Mouse (Mus musculus) embryonic facial prominence, embryonic 10.5 days (tissue): ENCODE data around the gene Maco1. TPM values are rescaled to one million over a fixed set of nuclear protein-coding genes. Genes with fewer than 3 reads are reported as not detected.

Source experiments
- DNase-seq: peaks from one replicate; pipeline ENCODE4 v3.0.0-alpha.2; 2017; ENCODE audit warnings: low spot score
- H3K27ac ChIP-seq: fragments of 300-500 bp; sonication (generic); replicated peaks from 2 replicates; pipeline ENCODE4 v1.5.1; 2016; ENCODE audit warnings: mild to moderate bottlenecking
- H3K27me3 ChIP-seq: fragments of 300-500 bp; sonication (generic); replicated peaks from 2 replicates; pipeline ENCODE4 v1.6.1; 2016; ENCODE audit warnings: low read depth, mild to moderate bottlenecking; ENCODE audit not compliant: poor library complexity, severe bottlenecking
- H3K36me3 ChIP-seq: fragments of 300-500 bp; sonication (generic); replicated peaks from 2 replicates; pipeline ENCODE4 v1.6.1; 2016; ENCODE audit warnings: mild to moderate bottlenecking, moderate library complexity
- H3K4me1 ChIP-seq: fragments of 300-500 bp; sonication (generic); 2 replicates; pipeline ENCODE4 v1.6.1; 2016
- H3K4me3 ChIP-seq: fragments of 300-500 bp; sonication (generic); 2 replicates; pipeline ENCODE4 v1.5.1; 2016; ENCODE audit warnings: mild to moderate bottlenecking, moderate library complexity
- H3K9me3 ChIP-seq: fragments of 300-500 bp; sonication (generic); 2 replicates; pipeline ENCODE4 v1.6.1; 2016; ENCODE audit warnings: mild to moderate bottlenecking
- WGBS: fragments of 180-500 bp; shearing (Covaris S2); methylation state at CpG from one replicate; pipeline ENCODE4 v1.1.7; 2016; 5-methylcytosine and 5-hydroxymethylcytosine counted together
- polyA plus RNA-seq: library from polyadenylated mRNA; unstranded; fragments of >200 nt; fragmentation: Nextera tagmentation; extraction: Ambion mirVana; gene quantifications from 2 replicates; pipeline ENCODE4 v1.2.1, GENCODE M21; 2016

Gene Maco1
- polyA plus RNA-seq, 1 experiment from 2014 or later = 42.5 TPM

- no peak overlapping the region for H3K27ac ChIP-seq
Measured at GRCm38 (mm10) chr4:134764333-134764732, 88.8 kb downstream of the Maco1 start.

DNA sequence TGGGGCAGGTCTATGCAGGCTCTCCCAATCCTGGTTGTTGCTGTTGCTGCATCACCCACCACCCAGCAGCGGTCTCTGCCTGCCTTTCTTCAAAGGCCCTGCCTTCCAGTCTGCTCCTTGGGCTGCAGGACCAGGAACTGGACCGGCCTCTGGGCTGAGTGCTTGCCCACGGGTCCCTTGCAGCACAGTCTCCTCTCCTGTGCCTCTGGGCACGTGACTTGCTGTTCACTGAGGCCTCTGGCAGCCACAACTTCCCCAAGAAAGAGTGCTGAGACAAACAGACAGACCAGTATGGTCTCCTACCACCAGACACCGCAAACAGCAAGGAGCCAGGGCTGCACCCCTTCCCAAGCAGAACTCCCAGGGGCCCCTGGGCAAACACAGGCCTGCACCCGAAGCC lies 90.8 kb downstream of the Maco1 start:
- H3K9me3 ChIP-seq = no peaks in the 10 kb centered on the region
- no peak overlapping the region for H3K4me3 ChIP-seq
- peaks cover 26% of the 10 kb centered on the region for H3K27me3 ChIP-seq
- WGBS = 80% methylated on average over 6 of the region's 6 CpGs
- DNase-seq = no peak
- no peaks in the 10 kb centered on the region for H3K36me3 ChIP-seq
- peaks cover 81% of the 10 kb centered on the region for H3K4me1 ChIP-seq
- peak overlapping the region; percentile 45; the same call in 1 of the 2 replicates for H3K27ac ChIP-seq

More at GRCm38 (mm10) chr4:134764333-134764732, 88.8 kb downstream of the Maco1 start:
- peaks cover 42% of the 10 kb centered on the region for H3K27me3 ChIP-seq
- DNase-seq = no peak
- 67% methylated on average over 3 of the region's 3 CpGs for WGBS
- no peaks in the 10 kb centered on the region for H3K9me3 ChIP-seq
- no peaks in the 10 kb centered on the region for H3K36me3 ChIP-seq
- H3K4me1 ChIP-seq = peaks cover 87% of the 10 kb centered on the region
- no peak overlapping the region for H3K4me3 ChIP-seq

GRCm38 (mm10) chr4:134760793-134761201 lies 92.3 kb downstream of the Maco1 start:
- H3K4me1 ChIP-seq = peaks cover 81% of the 10 kb centered on the region
- 48% methylated on average over 9 of the region's 9 CpGs for WGBS
- no peaks in the 10 kb centered on the region for H3K9me3 ChIP-seq
- no peaks in the 10 kb centered on the region for H3K36me3 ChIP-seq
- H3K27ac ChIP-seq = no peak overlapping the region
- no peak overlapping the region for H3K4me3 ChIP-seq
- DNase-seq = no peak
- H3K27me3 ChIP-seq = peaks cover 11% of the 10 kb centered on the region

- Histone ChIP-seq H3K9me3 (no peaks in the 10 kb centered on the region), H3K27me3 (0 out of 2 replicates have a peak, but pooled peaks cover 6% of the 10 kb centered on the region), H3K27ac (peak overlapping the region; percentile 40), H3K36me3 (no peaks in the 10 kb centered on the region), H3K4me1 (peaks cover 81% of the 10 kb centered on the region), H3K4me3 (no peak overlapping the region)
- WGBS = 78% methylated on average over 6 of the region's 6 CpGs
- no peak for DNase-seq
Measured at GRCm38 (mm10) chr4:134760281-134760680, 92.9 kb downstream of the Maco1 start.

DNA sequence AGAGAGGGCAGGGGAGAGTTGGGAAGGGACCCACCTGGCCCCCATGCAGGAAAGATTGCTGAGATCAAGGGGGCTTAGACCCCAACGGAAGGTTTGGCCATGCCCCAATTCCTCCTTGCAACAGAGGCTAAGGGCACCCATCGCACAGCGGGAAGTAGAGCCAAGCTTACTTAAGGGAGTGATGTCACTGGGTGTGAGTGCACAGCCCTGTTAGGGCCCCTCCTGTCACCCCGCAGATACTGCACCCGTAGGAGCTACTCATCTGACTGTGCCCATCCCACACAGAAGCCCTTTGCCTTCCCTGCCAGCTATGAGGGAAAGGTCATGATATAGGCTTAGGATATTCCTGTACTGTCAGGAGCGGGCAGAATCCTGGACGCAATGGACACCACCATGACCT lies 93.6 kb downstream of the Maco1 start:
- DNase-seq = no peak
- no peak overlapping the region for H3K4me3 ChIP-seq
- 0 out of 2 replicates have a peak, but pooled peaks cover 2% of the 10 kb centered on the region for H3K27me3 ChIP-seq
- peak overlapping the region; percentile 40; the same call in 1 of the 2 replicates for H3K27ac ChIP-seq
- H3K4me1 ChIP-seq = peaks cover 81% of the 10 kb centered on the region
- whole genome bisulfite sequencing = 91% methylated on average over 7 of the region's 7 CpGs
- no peaks in the 10 kb centered on the region for H3K36me3 ChIP-seq
- H3K9me3 ChIP-seq = no peaks in the 10 kb centered on the region

- Histone ChIP-seq H3K4me3 (no peak overlapping the region), H3K9me3 (no peaks in the 10 kb centered on the region), H3K36me3 (no peaks in the 10 kb centered on the region), H3K27ac (no peak overlapping the region; the same call in 1 of the 2 replicates), H3K27me3 (no peaks in the 10 kb centered on the region), H3K4me1 (peaks cover 81% of the 10 kb centered on the region)
- WGBS = 93% methylated on average over 14 of the region's 14 CpGs
- DNase-seq = no peak
Measured at GRCm38 (mm10) chr4:134758922-134759321, 94.2 kb downstream of the Maco1 start.

- Histone ChIP-seq H3K4me3 (no peak overlapping the region), H3K27ac (no peak overlapping the region; the same call in 1 of the 2 replicates), H3K4me1 (peaks cover 83% of the 10 kb centered on the region), H3K27me3 (no peaks in the 10 kb centered on the region), H3K9me3 (no peaks in the 10 kb centered on the region), H3K36me3 (no peaks in the 10 kb centered on the region)
- no peak for DNase-seq
- WGBS = 87% methylated on average over 4 of the region's 4 CpGs
Measured at GRCm38 (mm10) chr4:134758367-134758766, 94.8 kb downstream of the Maco1 start.

- 76% methylated on average over 7 of the region's 7 CpGs for WGBS
- H3K4me1 ChIP-seq = peaks cover 88% of the 10 kb centered on the region
Measured at GRCm38 (mm10) chr4:134756953-134757352, 96.2 kb downstream of the Maco1 start.

GRCm38 (mm10) chr4:134754941-134755340 lies 98.2 kb downstream of the Maco1 start:
- peak overlapping the region; percentile 62; the same call in 1 of the 2 replicates for H3K27ac ChIP-seq
- H3K4me3 ChIP-seq = no peak overlapping the region
- 82% methylated on average over 13 of the region's 13 CpGs for WGBS
- H3K4me1 ChIP-seq = peaks cover 93% of the 10 kb centered on the region
- H3K27me3 ChIP-seq = no peaks in the 10 kb centered on the region
- 0 out of 2 replicates have a peak, but pooled peaks cover 7% of the 10 kb centered on the region for H3K36me3 ChIP-seq
- no peaks in the 10 kb centered on the region for H3K9me3 ChIP-seq
- DNase-seq = no peak

More at GRCm38 (mm10) chr4:134756953-134757352, 96.2 kb downstream of the Maco1 start:
- no peaks in the 10 kb centered on the region for H3K9me3 ChIP-seq
- H3K36me3 ChIP-seq = 0 out of 2 replicates have a peak, but pooled peaks cover 7% of the 10 kb centered on the region
- 0 out of 2 replicates have a peak overlapping the region, but pooled peaks have one; percentile 20 for H3K27ac ChIP-seq
- no peak overlapping the region for H3K4me3 ChIP-seq
- no peaks in the 10 kb centered on the region for H3K27me3 ChIP-seq
- no peak for DNase-seq

GRCm38 (mm10) chr4:134754371-134754770 lies 98.8 kb downstream of the Maco1 start:
- WGBS = 38% methylated on average over 10 of the region's 10 CpGs
- Histone ChIP-seq H3K4me3 (no peak overlapping the region), H3K4me1 (peaks cover 93% of the 10 kb centered on the region), H3K27ac (peak overlapping the region; percentile 62; the same call in 1 of the 2 replicates), H3K27me3 (no peaks in the 10 kb centered on the region), H3K9me3 (no peaks in the 10 kb centered on the region), H3K36me3 (peaks cover 12% of the 10 kb centered on the region)
- DNase-seq = no peak

GRCm38 (mm10) chr4:134753516-134754261 lies 99.5 kb downstream of the Maco1 start:
- H3K9me3 ChIP-seq = no peaks in the 10 kb centered on the region
- whole genome bisulfite sequencing = 45% methylated on average over 17 of the region's 17 CpGs
- H3K4me3 ChIP-seq = no peak overlapping the region
- peaks cover 93% of the 10 kb centered on the region for H3K4me1 ChIP-seq
- peaks cover 19% of the 10 kb centered on the region for H3K36me3 ChIP-seq
- peak overlapping the region; percentile 1 for H3K27ac ChIP-seq
- no peaks in the 10 kb centered on the region for H3K27me3 ChIP-seq
- no peak for DNase-seq

DNA sequence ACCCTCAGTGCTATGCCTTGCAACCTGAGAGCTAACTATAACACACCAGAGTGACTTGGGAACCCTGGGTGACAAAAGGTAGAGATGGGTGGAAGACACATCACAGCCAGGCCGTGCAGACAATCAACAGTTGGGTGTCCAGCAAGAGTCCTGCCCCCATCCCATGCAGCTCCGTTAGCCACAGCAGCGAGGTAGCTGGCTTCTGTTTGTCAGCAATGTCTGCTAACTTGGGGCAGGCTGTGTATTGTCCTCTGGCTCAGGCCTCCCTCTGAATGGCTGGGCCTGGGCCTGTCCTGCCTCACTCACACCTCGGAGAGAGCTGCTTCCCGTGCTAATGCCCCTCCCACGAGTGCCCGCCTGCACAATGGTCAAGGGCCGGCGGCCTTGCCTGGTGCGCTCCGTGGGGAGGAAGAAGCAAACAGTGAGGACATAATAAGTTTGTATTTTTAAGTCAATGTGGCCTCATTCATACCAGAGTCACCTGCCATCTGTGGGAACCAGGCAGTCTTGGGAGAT lies 100.2 kb downstream of the Maco1 start:
- Histone ChIP-seq H3K27ac (peak overlapping the region; percentile 1), H3K36me3 (peaks cover 26% of the 10 kb centered on the region), H3K4me1 (peaks cover 89% of the 10 kb centered on the region), H3K4me3 (no peak overlapping the region), H3K27me3 (no peaks in the 10 kb centered on the region), H3K9me3 (no peaks in the 10 kb centered on the region)
- 59% methylated on average over 11 of the region's 11 CpGs for WGBS
- DNase-seq = no peak
